Mouse (Mus musculus): Measurements from ENCODE around the gene Chic1. TPM values are rescaled to one million over a fixed set of nuclear protein-coding genes. Genes with fewer than 3 reads are reported as not detected.

Chic1 gene
- 2.2 and 2.7 TPM in 2 replicates for polyA plus RNA-seq (2015; fragmentation: Nextera tagmentation; extraction: Ambion mirVana)

DNA sequence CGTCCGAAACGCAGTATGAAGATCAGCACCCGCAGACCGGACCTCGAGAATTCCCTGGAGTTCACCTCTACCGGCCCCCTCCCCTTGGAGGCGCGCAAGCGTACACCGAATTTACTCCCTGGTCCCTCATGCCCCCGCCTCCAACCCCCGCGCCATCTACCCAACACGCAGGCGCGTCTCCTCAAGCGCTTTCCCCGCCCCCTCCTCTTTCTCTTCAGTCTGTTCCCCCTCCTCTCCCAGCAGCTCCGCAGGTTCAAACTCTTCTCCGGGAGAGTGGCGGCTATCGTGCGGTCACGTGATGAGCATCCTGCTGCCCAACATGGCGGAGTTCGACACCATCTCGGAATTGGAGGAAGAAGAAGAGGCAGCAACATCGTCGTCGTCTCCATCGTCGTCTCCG lies at the start of gene Chic1:
TSS of gene Chic1 (plus strand) at position 190 of the 400 bp plus-strand sequence.

DNA sequence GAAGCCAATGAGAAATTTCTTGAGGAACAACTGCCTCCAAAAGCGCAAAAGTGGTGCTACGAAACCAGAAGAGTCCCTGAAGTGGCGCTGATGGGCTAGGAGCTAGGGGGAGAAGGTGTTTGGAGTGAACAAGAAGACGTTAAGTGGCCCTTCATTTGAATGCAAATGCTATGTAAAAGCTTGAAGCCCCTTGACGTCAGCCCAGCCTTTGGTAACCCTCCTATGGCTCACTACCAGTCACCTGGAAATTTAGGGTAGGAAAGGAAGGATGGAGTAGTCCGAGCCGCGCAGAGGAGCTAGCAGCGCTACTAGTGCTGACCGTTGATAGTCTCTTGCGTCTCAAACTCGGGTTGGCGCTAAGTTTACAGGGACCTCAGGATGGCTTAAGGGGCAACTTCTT lies 35.1 kb upstream of the Chic1 start, which contains the start of gene Cdx4:
TSS of gene Cdx4 (plus strand) at position 253 of the 400 bp plus-strand sequence.

DNA sequence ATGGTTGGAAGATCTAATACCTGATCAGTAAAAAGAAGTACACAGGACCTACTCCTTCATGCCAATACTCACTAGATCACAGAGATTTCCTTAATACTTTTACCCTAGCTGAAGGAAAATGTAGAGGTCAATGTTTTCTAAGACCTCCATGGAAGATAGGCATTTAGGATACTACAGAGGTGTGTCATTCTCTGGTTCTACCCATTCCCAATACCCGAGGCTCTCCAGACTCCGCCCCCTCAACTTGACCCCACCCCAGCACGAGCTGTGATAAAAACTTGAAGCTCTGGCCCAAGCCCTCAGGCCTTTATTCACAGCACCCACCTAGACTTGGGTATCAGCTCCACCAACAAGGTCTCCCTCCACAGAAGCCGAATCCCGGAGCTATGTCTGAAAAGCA lies 57.9 kb downstream of the Chic1 start, which contains the start of gene Tsx:
TSS of gene Tsx (plus strand) at position 301 of the 400 bp plus-strand sequence.

DNA sequence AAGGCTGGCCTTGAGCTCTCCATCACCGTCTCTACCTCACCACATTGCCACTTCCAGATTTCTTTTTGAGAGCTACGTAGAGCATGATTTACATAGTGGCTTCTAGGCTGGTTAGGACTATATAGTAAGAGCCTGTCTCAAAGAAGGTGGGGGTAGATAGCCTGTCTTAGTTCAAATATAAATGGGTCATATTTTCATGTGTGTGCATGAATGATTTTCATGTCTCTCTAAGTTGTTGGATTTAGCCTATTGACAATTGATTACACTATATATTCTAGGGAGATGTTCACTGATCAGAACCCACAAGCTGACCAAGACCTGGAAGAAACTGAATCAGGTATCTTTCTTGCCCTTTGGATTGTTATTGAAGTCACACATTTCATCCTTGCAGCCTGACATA lies 65.4 kb downstream of the Chic1 start, which contains the start of gene Gm26992:
TSS of gene Gm26992 (plus strand) at position 301 of the 400 bp plus-strand sequence.

Other genes starting within 250 kb of the Chic1 start
- gene Nap1l2, start 169.8 kb upstream of the Chic1 start, polyA plus RNA-seq (2015; fragmentation: Nextera tagmentation; extraction: Ambion mirVana) = 3.4 and 6.1 TPM in 2 replicates
- gene Cdx4, start 35.1 kb upstream of the Chic1 start, polyA plus RNA-seq (2015; fragmentation: Nextera tagmentation; extraction: Ambion mirVana) = not detected in 2 replicates
- gene Tsx, start 58.0 kb downstream of the Chic1 start, polyA plus RNA-seq (2015; fragmentation: Nextera tagmentation; extraction: Ambion mirVana) = 0.20 and 0.68 TPM in 2 replicates
- gene Gm26992, start 65.5 kb downstream of the Chic1 start, polyA plus RNA-seq (2015; fragmentation: Nextera tagmentation; extraction: Ambion mirVana) = not detected in 2 replicates

Data from adrenal gland, postnatal 0 days (tissue).